Mouse (Mus musculus): ENCODE measurements around the gene A530084C06Rik. TPM values are rescaled to one million over a fixed set of nuclear protein-coding genes. Genes with fewer than 3 reads are reported as not detected.

Gene A530084C06Rik
- polyA plus RNA-seq, 1 experiment from 2014 or later = not detected

GRCm38 (mm10) chr13:31506494-31507167, 52.5 kb downstream of the A530084C06Rik start:
- TF ChIP-seq CTCF (IDR thresholded peaks at IDR 0.05; ENCODE audit: low read depth) = no peak
- DNase-seq (peak; percentile 55), ATAC-seq (ENCODE audit: insufficient read depth) (no peak; the same call in 1 of the 2 replicates)
- Histone ChIP-seq H3K27ac (ENCODE audit: low read depth) (no peak overlapping the region), H3K36me3 (ENCODE audit: insufficient read depth) (no peaks in the 10 kb centered on the region), H3K4me3 (ENCODE audit: low read depth, low read length) (no peak overlapping the region), H3K9me3 (ENCODE audit: low read depth, low read length) (no peaks in the 10 kb centered on the region), H3K4me1 (ENCODE audit: insufficient read depth) (no peaks in the 10 kb centered on the region), H3K27me3 (ENCODE audit: insufficient read depth, low read length) (no peaks in the 10 kb centered on the region), H3K9ac (no peak overlapping the region), H3K4me2 (no peak overlapping the region)
- 23% methylated on average over 8 of the region's 8 CpGs for WGBS

Other genes with a start within 250 kb of the A530084C06Rik start
- 0.78 and 0.92 TPM in 2 replicates for gene Foxq1, start 3.2 kb downstream of the A530084C06Rik start, polyA plus RNA-seq (2014; fragmentation: Nextera tagmentation; extraction: Ambion mirVana)
- gene Foxf2, start 66.5 kb upstream of the A530084C06Rik start, polyA plus RNA-seq (2014; fragmentation: Nextera tagmentation; extraction: Ambion mirVana) = 37.7 and 43.2 TPM in 2 replicates
- 0.63 and 0.74 TPM in 2 replicates for gene Foxc1, start 247.3 kb upstream of the A530084C06Rik start, polyA plus RNA-seq (2014; fragmentation: Nextera tagmentation; extraction: Ambion mirVana)